Mouse (Mus musculus): Measurements from ENCODE around the gene Olfr462. TPM values are rescaled to one million over a fixed set of nuclear protein-coding genes. Genes with fewer than 3 reads are reported as not detected.

The Olfr462 gene
- total RNA-seq (2014; fragmentation: Nextera tagmentation) (not detected in 2 replicates), total RNA-seq (2017) (0.05 and 0.23 TPM in 2 replicates), polyA plus RNA-seq (2012) (not detected in 2 replicates)

DNA sequence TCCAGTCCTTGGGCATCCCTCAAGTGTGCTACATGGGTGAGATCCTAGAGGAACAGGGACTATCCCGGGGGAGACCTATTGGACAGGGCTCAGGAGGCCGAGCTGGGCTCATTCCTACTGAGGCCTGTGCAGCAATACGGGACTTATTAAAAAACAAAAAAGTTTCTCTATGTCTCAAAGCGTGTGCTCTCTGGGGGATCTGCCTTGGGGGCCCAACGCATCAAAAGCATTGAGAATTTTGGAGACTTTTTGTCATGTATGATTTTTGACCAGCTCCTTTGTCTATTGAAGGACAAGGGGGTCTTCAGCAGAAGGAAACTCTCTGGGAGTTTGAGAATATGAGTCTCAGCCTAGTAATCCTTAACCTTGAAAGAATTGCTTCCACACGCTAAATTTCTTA lies at the start of gene Olfr462:
TSS of gene Olfr462 (minus strand) at position 101 of the 400 bp plus-strand sequence.
- no peak for TF ChIP-seq CTCF (IDR thresholded peaks at IDR 0.05; ENCODE audit: low read depth, low read length)
- TF ChIP-seq GATA1 (IDR thresholded peaks at IDR 0.05; ENCODE audit: borderline replicate concordance, low read length), result no peak
- TF ChIP-seq TAL1 (conservative IDR thresholded peaks at IDR 0.05; ENCODE audit: low read depth, low read length), result no peak
- TF ChIP-seq POLR2AphosphoS5 (IDR thresholded peaks at IDR 0.05; ENCODE audit: insufficient replicate concordance, low read depth, low read length), result no peak
- no peak for TF ChIP-seq GATA2 (IDR thresholded peaks at IDR 0.05; ENCODE audit: borderline replicate concordance, low read depth, low read length)
- no peaks in the 10 kb centered on the region for H3K4me1 ChIP-seq (ENCODE audit: insufficient read depth, low read depth, low read length)

DNA sequence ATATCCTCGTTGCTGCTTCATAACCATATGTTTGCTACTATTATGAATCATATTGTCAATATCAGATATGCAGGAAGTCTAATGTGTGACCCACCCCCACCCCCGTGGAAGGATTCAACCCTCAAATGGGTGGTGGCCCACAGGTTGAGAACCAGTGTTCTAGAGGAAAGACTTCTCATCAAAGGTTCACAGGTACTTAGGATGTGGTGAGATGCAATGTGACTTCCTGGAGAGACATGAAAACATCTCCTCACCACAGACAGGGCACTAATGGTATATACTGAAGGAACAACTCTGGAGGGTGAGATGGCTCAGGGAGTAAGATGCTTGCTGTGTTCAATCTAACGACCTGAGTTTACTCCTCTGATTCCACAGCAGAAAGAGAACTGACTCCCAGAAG lies 43.4 kb upstream of the Olfr462 start:
- no peak for DNase-seq (ENCODE audit: low spot score)
- TF ChIP-seq TAL1 (conservative IDR thresholded peaks at IDR 0.05; ENCODE audit: low read depth, low read length) (no peak), GATA1 (IDR thresholded peaks at IDR 0.05; ENCODE audit: borderline replicate concordance, low read length) (no peak), CTCF (IDR thresholded peaks at IDR 0.05; ENCODE audit: low read depth, low read length) (no peak), GATA2 (IDR thresholded peaks at IDR 0.05; ENCODE audit: borderline replicate concordance, low read depth, low read length) (no peak), POLR2AphosphoS5 (IDR thresholded peaks at IDR 0.05; ENCODE audit: insufficient replicate concordance, low read depth, low read length) (no peak)
- Histone ChIP-seq H3K9me3 (replicated peaks) (no peaks in the 10 kb centered on the region), H3K4me3 (ENCODE audit: low read depth, low read length) (no peak overlapping the region), H3K27me3 (ENCODE audit: insufficient read depth, low read length) (no peaks in the 10 kb centered on the region), H3K36me3 (replicated peaks) (no peaks in the 10 kb centered on the region), H3K4me1 (ENCODE audit: insufficient read depth, low read depth, low read length) (no peaks in the 10 kb centered on the region)
- ATAC-seq (ENCODE audit: extremely low read depth, insufficient number of reproducible peaks, low FRiP score, poor library complexity, severe bottlenecking), result no peak

More for the DNA sequence above, at the start of gene Olfr462:
- Histone ChIP-seq H3K9me3 (replicated peaks) (no peaks in the 10 kb centered on the region), H3K27me3 (ENCODE audit: insufficient read depth, low read length) (peaks cover 20% of the 10 kb centered on the region), H3K36me3 (replicated peaks) (no peaks in the 10 kb centered on the region), H3K4me3 (ENCODE audit: low read depth, low read length) (no peak within 1 kb of the TSS)
- ATAC-seq (ENCODE audit: extremely low read depth, insufficient number of reproducible peaks, low FRiP score, poor library complexity, severe bottlenecking) (no peak), DNase-seq (ENCODE audit: low spot score) (no peak)

DNA sequence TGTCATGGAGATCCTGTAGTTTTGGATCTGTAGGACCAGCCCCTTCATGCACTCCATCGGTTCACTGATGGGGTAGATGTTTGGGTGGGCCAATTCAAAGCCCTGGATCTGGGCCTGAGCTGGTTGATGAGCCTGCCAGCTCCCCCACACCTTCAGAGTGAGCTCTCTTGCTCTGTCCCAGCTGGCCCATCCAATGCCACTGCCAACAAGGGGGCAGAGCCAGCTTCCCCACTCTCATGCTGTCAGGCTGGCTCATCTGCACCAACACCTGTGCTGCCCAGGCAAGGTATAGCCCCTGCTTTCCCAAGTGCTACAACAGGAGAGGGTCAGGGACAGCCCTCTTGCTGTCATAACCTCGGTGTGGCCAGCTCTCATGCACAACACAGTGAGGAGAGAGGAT lies 41.7 kb upstream of the Olfr462 start:
- Histone ChIP-seq H3K36me3 (replicated peaks) (no peaks in the 10 kb centered on the region), H3K9me3 (replicated peaks) (no peaks in the 10 kb centered on the region), H3K4me1 (ENCODE audit: insufficient read depth, low read depth, low read length) (no peaks in the 10 kb centered on the region), H3K4me3 (ENCODE audit: low read depth, low read length) (no peak overlapping the region), H3K27me3 (ENCODE audit: insufficient read depth, low read length) (no peaks in the 10 kb centered on the region)
- TF ChIP-seq GATA2 (IDR thresholded peaks at IDR 0.05; ENCODE audit: borderline replicate concordance, low read depth, low read length), result no peak
- no peak for TF ChIP-seq CTCF (IDR thresholded peaks at IDR 0.05; ENCODE audit: low read depth, low read length)
- TF ChIP-seq TAL1 (conservative IDR thresholded peaks at IDR 0.05; ENCODE audit: low read depth, low read length), result no peak
- TF ChIP-seq GATA1 (IDR thresholded peaks at IDR 0.05; ENCODE audit: borderline replicate concordance, low read length), result no peak
- TF ChIP-seq POLR2AphosphoS5 (IDR thresholded peaks at IDR 0.05; ENCODE audit: insufficient replicate concordance, low read depth, low read length), result no peak
- DNase-seq (ENCODE audit: low spot score), result no peak
- no peak for ATAC-seq (ENCODE audit: extremely low read depth, insufficient number of reproducible peaks, low FRiP score, poor library complexity, severe bottlenecking)

GRCm38 (mm10) chr11:87930348-87930747 lies 38.3 kb upstream of the Olfr462 start:
- ATAC-seq (ENCODE audit: extremely low read depth, insufficient number of reproducible peaks, low FRiP score, poor library complexity, severe bottlenecking) (no peak), DNase-seq (ENCODE audit: low spot score) (no peak)
- Histone ChIP-seq H3K36me3 (replicated peaks) (no peaks in the 10 kb centered on the region), H3K27me3 (ENCODE audit: insufficient read depth, low read length) (no peaks in the 10 kb centered on the region), H3K4me1 (ENCODE audit: insufficient read depth, low read depth, low read length) (no peaks in the 10 kb centered on the region), H3K4me3 (ENCODE audit: low read depth, low read length) (no peak overlapping the region), H3K9me3 (replicated peaks) (no peaks in the 10 kb centered on the region)
- TF ChIP-seq GATA2 (IDR thresholded peaks at IDR 0.05; ENCODE audit: borderline replicate concordance, low read depth, low read length), result no peak
- no peak for TF ChIP-seq GATA1 (IDR thresholded peaks at IDR 0.05; ENCODE audit: borderline replicate concordance, low read length)
- TF ChIP-seq POLR2AphosphoS5 (IDR thresholded peaks at IDR 0.05; ENCODE audit: insufficient replicate concordance, low read depth, low read length), result no peak
- TF ChIP-seq CTCF (IDR thresholded peaks at IDR 0.05; ENCODE audit: low read depth, low read length), result no peak
- no peak for TF ChIP-seq TAL1 (conservative IDR thresholded peaks at IDR 0.05; ENCODE audit: low read depth, low read length)

GRCm38 (mm10) chr11:87920966-87921365 lies 28.9 kb upstream of the Olfr462 start, which contains the start of gene Olfr464:
Olfr464 (minus strand) TSS chr11:87920967.
- no peaks in the 10 kb centered on the region for H3K36me3 ChIP-seq (replicated peaks)
- H3K9me3 ChIP-seq (replicated peaks), result no peaks in the 10 kb centered on the region
- H3K27me3 ChIP-seq (ENCODE audit: insufficient read depth, low read length), result no peaks in the 10 kb centered on the region
- TF ChIP-seq GATA2 (IDR thresholded peaks at IDR 0.05; ENCODE audit: borderline replicate concordance, low read depth, low read length) (no peak), TAL1 (conservative IDR thresholded peaks at IDR 0.05; ENCODE audit: low read depth, low read length) (no peak), POLR2AphosphoS5 (IDR thresholded peaks at IDR 0.05; ENCODE audit: insufficient replicate concordance, low read depth, low read length) (no peak), GATA1 (IDR thresholded peaks at IDR 0.05; ENCODE audit: borderline replicate concordance, low read length) (no peak), CTCF (IDR thresholded peaks at IDR 0.05; ENCODE audit: low read depth, low read length) (no peak)
- no peaks in the 10 kb centered on the region for H3K4me1 ChIP-seq (ENCODE audit: insufficient read depth, low read depth, low read length)
- no peak within 1 kb of the TSS for H3K4me3 ChIP-seq (ENCODE audit: low read depth, low read length)
- ATAC-seq (ENCODE audit: extremely low read depth, insufficient number of reproducible peaks, low FRiP score, poor library complexity, severe bottlenecking) (no peak), DNase-seq (ENCODE audit: low spot score) (peak; percentile 6)

DNA sequence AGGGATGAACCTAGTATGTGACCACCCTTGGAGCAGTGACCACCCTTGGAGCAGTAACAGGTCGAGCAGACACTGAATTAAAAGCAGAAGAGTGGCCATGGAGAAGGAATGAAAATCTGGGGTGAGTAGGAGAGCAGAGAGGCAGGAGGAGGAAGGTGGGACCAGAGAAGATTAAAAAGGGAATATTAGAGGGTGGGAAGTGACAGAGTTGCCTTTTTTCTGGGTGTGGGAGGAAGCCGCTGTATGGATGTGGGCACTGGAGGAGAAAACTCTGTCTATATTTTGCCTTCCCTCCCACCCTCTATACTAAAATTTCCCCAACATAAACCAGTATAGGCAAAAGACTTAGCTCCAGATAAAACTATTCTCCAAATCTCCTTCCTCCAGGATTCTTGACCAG lies 28.2 kb upstream of the Olfr462 start:
- no peak for DNase-seq (ENCODE audit: low spot score)
- H3K36me3 ChIP-seq (replicated peaks), result no peaks in the 10 kb centered on the region
- ATAC-seq (ENCODE audit: extremely low read depth, insufficient number of reproducible peaks, low FRiP score, poor library complexity, severe bottlenecking), result no peak
- no peaks in the 10 kb centered on the region for H3K27me3 ChIP-seq (ENCODE audit: insufficient read depth, low read length)
- TF ChIP-seq GATA2 (IDR thresholded peaks at IDR 0.05; ENCODE audit: borderline replicate concordance, low read depth, low read length) (no peak), CTCF (IDR thresholded peaks at IDR 0.05; ENCODE audit: low read depth, low read length) (no peak), GATA1 (IDR thresholded peaks at IDR 0.05; ENCODE audit: borderline replicate concordance, low read length) (no peak), TAL1 (conservative IDR thresholded peaks at IDR 0.05; ENCODE audit: low read depth, low read length) (no peak), POLR2AphosphoS5 (IDR thresholded peaks at IDR 0.05; ENCODE audit: insufficient replicate concordance, low read depth, low read length) (no peak)
- H3K4me1 ChIP-seq (ENCODE audit: insufficient read depth, low read depth, low read length), result no peaks in the 10 kb centered on the region
- no peak overlapping the region for H3K4me3 ChIP-seq (ENCODE audit: low read depth, low read length)
- no peaks in the 10 kb centered on the region for H3K9me3 ChIP-seq (replicated peaks)

Measured in G1E (cell line).